22 mouse cellular contexts compared by ENCODE assay signal in genomic region chr19:8895397-8895960, GRCm38 (mm10). TPM values are rescaled to one million over a fixed set of nuclear protein-coding genes. Genes with fewer than 3 reads are reported as not detected.
DNase-seq lines count a peak whose midpoint lies in the region; ATAC-seq and TF ChIP-seq lines count a peak whose summit lies in the region.
"Had no signal": no experiment of that assay in that cellular context is flagged by ENCODE, and none has a peak within 500 bp of the region (broad histone marks: within the 10 kb centered on the region; RNA-seq: fewer than 3 reads in every experiment).

No protein-coding gene starts in this region.

- H3K27me3 ChIP-seq in forebrain, embryonic 10.5 days (ENCODE audit: poor library complexity, severe bottlenecking): no peaks in the 10 kb centered on the region
- no peaks in the 10 kb centered on the region for H3K27me3 ChIP-seq in forebrain, embryonic 11.5 days (ENCODE audit: control insufficient read depth, insufficient read depth, low read length)
- no peaks in the 10 kb centered on the region for H3K27me3 ChIP-seq in kidney, postnatal 0 days (ENCODE audit: insufficient read depth, low read length)
- H3K27me3 ChIP-seq in E14TG2a.4 (ENCODE audit: insufficient read depth, low read length): no peaks in the 10 kb centered on the region
- H3K27me3 ChIP-seq in limb, embryonic 13.5 days: no peaks in the 10 kb centered on the region
- H3K27me3 ChIP-seq: embryonic facial prominence, embryonic 15.5 days; intestine, embryonic 15.5 days; midbrain, embryonic 12.5 days had no signal

- peaks cover 50% of the 10 kb centered on the region for H3K4me1 ChIP-seq in forebrain, embryonic 10.5 days
- H3K4me1 ChIP-seq in forebrain, embryonic 11.5 days (replicated peaks; ENCODE audit: control insufficient read depth, insufficient read depth, low read length): peaks cover 11% of the 10 kb centered on the region
- H3K4me1 ChIP-seq in kidney, postnatal 0 days (replicated peaks; ENCODE audit: insufficient read depth, low read length): peaks cover 16% of the 10 kb centered on the region
- peaks cover 78% of the 10 kb centered on the region for H3K4me1 ChIP-seq in E14TG2a.4 (replicated peaks; ENCODE audit: low read depth, low read length)
- H3K4me1 ChIP-seq in limb, embryonic 13.5 days: peaks cover 45% of the 10 kb centered on the region

- peak overlapping the region; percentile 1; the same call in 1 of the 2 replicates for H3K4me3 ChIP-seq in forebrain, embryonic 10.5 days
- no peak overlapping the region for H3K4me3 ChIP-seq in forebrain, embryonic 11.5 days (ENCODE audit: low read depth, low read length)
- no peak overlapping the region for H3K4me3 ChIP-seq in kidney, postnatal 0 days (replicated peaks; ENCODE audit: low read depth, low read length)
- peak overlapping the region; percentile 100 for H3K4me3 ChIP-seq in E14TG2a.4 (replicated peaks; ENCODE audit: low read length)
- no peak overlapping the region for H3K4me3 ChIP-seq in limb, embryonic 13.5 days
- H3K4me3 ChIP-seq: embryonic facial prominence, embryonic 15.5 days; intestine, embryonic 15.5 days; midbrain, embryonic 12.5 days; myocyte had no signal

- no peak for TF ChIP-seq CTCF in kidney, postnatal 0 days (IDR thresholded peaks at IDR 0.05; ENCODE audit: low read depth)
- TF ChIP-seq CTCF in E14TG2a.4 (conservative IDR thresholded peaks at IDR 0.05; ENCODE audit: low read length): no peak

- no peak overlapping the region; the same call in 1 of the 2 replicates for H3K9ac ChIP-seq in forebrain, embryonic 11.5 days (ENCODE audit: low read length)
- 0 out of 2 replicates have a peak overlapping the region, but pooled peaks have one; percentile 2 for H3K9ac ChIP-seq in kidney, postnatal 0 days (ENCODE audit: low read depth, low read length)
- peak overlapping the region; percentile 25; the same call in 1 of the 2 replicates for H3K9ac ChIP-seq in limb, embryonic 13.5 days
- H3K9ac ChIP-seq: midbrain, embryonic 12.5 days had no signal

- no peak for DNase-seq in forebrain, embryonic 10.5 days (ENCODE audit: extremely low spot score, low spot score)
- DNase-seq in forebrain, embryonic 11.5 days (ENCODE audit: low spot score): no peak
- no peak for DNase-seq in kidney, postnatal 0 days (ENCODE audit: low spot score)
- DNase-seq in kidney, adult 8-10 months: no peak
- no peak for DNase-seq in left cerebral cortex, adult 9 months (ENCODE audit: low spot score in 2 of 2)
- DNase-seq: adrenal gland, postnatal 25 days; heart, adult 18-20 months; heart, postnatal 10 days; kidney, postnatal 25 days; layer of hippocampus, adult 9-11 months; lung, postnatal 4 days; right cerebral cortex, postnatal 25 days had no signal

- no peaks in the 10 kb centered on the region for H3K9me3 ChIP-seq in forebrain, embryonic 10.5 days
- H3K9me3 ChIP-seq in forebrain, embryonic 11.5 days (ENCODE audit: control insufficient read depth, low read length): no peaks in the 10 kb centered on the region
- no peaks in the 10 kb centered on the region for H3K9me3 ChIP-seq in kidney, postnatal 0 days (replicated peaks; ENCODE audit: low read length)
- no peaks in the 10 kb centered on the region for H3K9me3 ChIP-seq in E14TG2a.4 (ENCODE audit: low read length)
- H3K9me3 ChIP-seq in limb, embryonic 13.5 days: no peaks in the 10 kb centered on the region
- H3K9me3 ChIP-seq: embryonic facial prominence, embryonic 15.5 days; intestine, embryonic 15.5 days; midbrain, embryonic 12.5 days had no signal

- H3K36me3 ChIP-seq in forebrain, embryonic 10.5 days (replicated peaks): peaks cover 52% of the 10 kb centered on the region
- H3K36me3 ChIP-seq in forebrain, embryonic 11.5 days (ENCODE audit: control insufficient read depth, insufficient read depth, low read length): no peaks in the 10 kb centered on the region; the same call in 1 of the 2 replicates
- 0 out of 2 replicates have a peak, but pooled peaks cover 3% of the 10 kb centered on the region for H3K36me3 ChIP-seq in kidney, postnatal 0 days (ENCODE audit: insufficient read depth, low read length)
- H3K36me3 ChIP-seq in E14TG2a.4 (ENCODE audit: insufficient read depth, low read length): peaks cover 66% of the 10 kb centered on the region
- peaks cover 37% of the 10 kb centered on the region for H3K36me3 ChIP-seq in limb, embryonic 13.5 days

- WGBS in forebrain, embryonic 10.5 days: 97% methylated on average over 9 of the region's 9 CpGs
- WGBS in forebrain, embryonic 11.5 days: 96% methylated on average over 9 of the region's 9 CpGs
- 92% methylated on average over 9 of the region's 9 CpGs for WGBS in kidney, postnatal 0 days
- WGBS in limb, embryonic 13.5 days: 91% methylated on average over 9 of the region's 9 CpGs

- H3K27ac ChIP-seq in forebrain, embryonic 10.5 days: no peak overlapping the region
- no peak overlapping the region for H3K27ac ChIP-seq in forebrain, embryonic 11.5 days (ENCODE audit: low read depth, low read length)
- H3K27ac ChIP-seq in kidney, postnatal 0 days: no peak overlapping the region
- no peak overlapping the region for H3K27ac ChIP-seq in limb, embryonic 13.5 days
- H3K27ac ChIP-seq: intestine, embryonic 15.5 days; midbrain, embryonic 12.5 days had no signal

- no peak overlapping the region for H3K4me2 ChIP-seq in forebrain, embryonic 11.5 days (ENCODE audit: low read depth, low read length, severe bottlenecking)
- H3K4me2 ChIP-seq in kidney, postnatal 0 days (ENCODE audit: low read length): no peak overlapping the region
- no peak overlapping the region for H3K4me2 ChIP-seq in limb, embryonic 13.5 days (replicated peaks)
- H3K4me2 ChIP-seq: embryonic facial prominence, embryonic 15.5 days; midbrain, embryonic 12.5 days had no signal

- ATAC-seq in forebrain, embryonic 11.5 days (replicated peaks; ENCODE audit: low FRiP score): no peak
- no peak for ATAC-seq in kidney, postnatal 0 days (replicated peaks; ENCODE audit: low FRiP score, low read depth)
- ATAC-seq in limb, embryonic 13.5 days (ENCODE audit: low FRiP score, low read depth): no peak
- ATAC-seq: forebrain, embryonic 14.5 days; intestine, embryonic 15.5 days had no signal

RNA-seq across cellular contexts. Expression of gene Ganab, which starts 2.4 kb away (rescaled TPM):
- 118 and 121 TPM in 2 replicates for polyA plus RNA-seq in forebrain, embryonic 10.5 days (2016; fragmentation: Nextera tagmentation; extraction: Ambion mirVana)
- polyA plus RNA-seq in forebrain, embryonic 11.5 days (2014; fragmentation: Nextera tagmentation; extraction: Ambion mirVana): 119 and 120 TPM in 2 replicates
- polyA plus RNA-seq in kidney, postnatal 0 days (2015; fragmentation: Nextera tagmentation; extraction: Ambion mirVana): 74.6 and 80.9 TPM in 2 replicates
- polyA plus RNA-seq in limb, embryonic 13.5 days (2015; fragmentation: Nextera tagmentation; extraction: Ambion mirVana): 102 and 112 TPM in 2 replicates

RNA-seq across cellular contexts. Expression of gene Ints5, which starts 2.7 kb away (rescaled TPM):
- polyA plus RNA-seq in forebrain, embryonic 10.5 days (2016; fragmentation: Nextera tagmentation; extraction: Ambion mirVana): 59.9 and 61.4 TPM in 2 replicates
- polyA plus RNA-seq in forebrain, embryonic 11.5 days (2014; fragmentation: Nextera tagmentation; extraction: Ambion mirVana): 47.7 and 50.9 TPM in 2 replicates
- 27.4 and 29.8 TPM in 2 replicates for polyA plus RNA-seq in kidney, postnatal 0 days (2015; fragmentation: Nextera tagmentation; extraction: Ambion mirVana)
- 39.6 and 43.3 TPM in 2 replicates for polyA plus RNA-seq in limb, embryonic 13.5 days (2015; fragmentation: Nextera tagmentation; extraction: Ambion mirVana)

RNA-seq across cellular contexts. Expression of gene Gm49416, which starts 6.8 kb away (rescaled TPM):
- 0.20 and 0.37 TPM in 2 replicates for polyA plus RNA-seq in forebrain, embryonic 10.5 days (2016; fragmentation: Nextera tagmentation; extraction: Ambion mirVana)
- not detected in 2 replicates for polyA plus RNA-seq in forebrain, embryonic 11.5 days (2014; fragmentation: Nextera tagmentation; extraction: Ambion mirVana)
- polyA plus RNA-seq in kidney, postnatal 0 days (2015; fragmentation: Nextera tagmentation; extraction: Ambion mirVana): not detected in 2 replicates
- polyA plus RNA-seq in limb, embryonic 13.5 days (2015; fragmentation: Nextera tagmentation; extraction: Ambion mirVana): not detected in 2 replicates
- polyA plus RNA-seq: cortical plate, adult 2 months; embryonic facial prominence, embryonic 15.5 days; forebrain, embryonic 14.5 days; intestine, embryonic 15.5 days; liver, embryonic 16.5 days; midbrain, embryonic 12.5 days; testis, adult 2 months had no signal

RNA-seq across cellular contexts. Expression of gene 1810009A15Rik, which starts 6.8 kb away (rescaled TPM):
- 178 and 183 TPM in 2 replicates for polyA plus RNA-seq in forebrain, embryonic 10.5 days (2016; fragmentation: Nextera tagmentation; extraction: Ambion mirVana)
- 124 and 131 TPM in 2 replicates for polyA plus RNA-seq in forebrain, embryonic 11.5 days (2014; fragmentation: Nextera tagmentation; extraction: Ambion mirVana)
- polyA plus RNA-seq in kidney, postnatal 0 days (2015; fragmentation: Nextera tagmentation; extraction: Ambion mirVana): 69.0 and 76.7 TPM in 2 replicates
- polyA plus RNA-seq in limb, embryonic 13.5 days (2015; fragmentation: Nextera tagmentation; extraction: Ambion mirVana): 94.0 and 96.6 TPM in 2 replicates

RNA-seq across cellular contexts. Expression of gene Gm49403, which starts 11.7 kb away (rescaled TPM):
- polyA plus RNA-seq in forebrain, embryonic 10.5 days (2016; fragmentation: Nextera tagmentation; extraction: Ambion mirVana): not detected in 2 replicates
- not detected in 2 replicates for polyA plus RNA-seq in forebrain, embryonic 11.5 days (2014; fragmentation: Nextera tagmentation; extraction: Ambion mirVana)
- polyA plus RNA-seq in kidney, postnatal 0 days (2015; fragmentation: Nextera tagmentation; extraction: Ambion mirVana): not detected in 2 replicates
- not detected in 2 replicates for polyA plus RNA-seq in limb, embryonic 13.5 days (2015; fragmentation: Nextera tagmentation; extraction: Ambion mirVana)
- polyA plus RNA-seq: cortical plate, adult 2 months; embryonic facial prominence, embryonic 15.5 days; forebrain, embryonic 14.5 days; intestine, embryonic 15.5 days; liver, embryonic 16.5 days; midbrain, embryonic 12.5 days; myocyte; testis, adult 2 months had no signal

Comparison
In these comparisons a context has a peak if more than half of its experiments do, and no peak if none do; other contexts are left out.
1. H3K4me3 ChIP-seq: peak in forebrain, embryonic 10.5 days (single experiment) and E14TG2a.4 (single experiment); none in forebrain, embryonic 11.5 days (single experiment), kidney, postnatal 0 days (single experiment) and limb, embryonic 13.5 days (single experiment).